Mouse (Mus musculus) B cell, adult 67 days (primary cell): ENCODE measurements around the gene Cops6. TPM values are rescaled to one million over a fixed set of nuclear protein-coding genes. Genes with fewer than 3 reads are reported as not detected.

Experiments
- total RNA-seq, 2 experiments: library from RNA; stranded (reverse); gene quantifications; 4 replicates each; pipeline ENCODE4 v1.2.4; 2023

Cops6 gene
- total RNA-seq = 10 to 100 TPM; 51.4 to 60.2 TPM

GRCm38 (mm10) chr5:138160842-138161665, at the start of gene Cops6:
Gene Cops6 (plus strand): TSS chr5:138161071.

GRCm38 (mm10) chr5:138116255-138117198, 44.3 kb upstream of the Cops6 start, which contains the start of gene Zscan21:
Gene Zscan21 (plus strand): TSS chr5:138116903.

GRCm38 (mm10) chr5:138155443-138155976, 5.4 kb upstream of the Cops6 start, which contains the start of gene Zfp113:
Gene Zfp113 (minus strand): TSS chr5:138155744.

GRCm38 (mm10) chr5:138171695-138172491, 11.0 kb downstream of the Cops6 start, which contains the start of the genes Ap4m1 and Mcm7:
Gene Ap4m1 (plus strand): TSS chr5:138172002.
Gene Mcm7 (minus strand): TSS chr5:138172422.

GRCm38 (mm10) chr5:138186950-138187638, 26.2 kb downstream of the Cops6 start, which contains the start of the genes Taf6 and Cnpy4:
Gene Taf6 (minus strand): TSS chr5:138187451.
Gene Cnpy4 (plus strand): TSS chr5:138187485.

GRCm38 (mm10) chr5:138193771-138194727, 33.2 kb downstream of the Cops6 start, which contains the start of gene Mblac1:
Gene Mblac1 (plus strand): TSS chr5:138194314.

Other genes starting within 250 kb of the Cops6 start
- gene Cyp3a13, start 239.5 kb upstream of the Cops6 start, total RNA-seq = not detected
- gene Gjc3, start 198.0 kb upstream of the Cops6 start, total RNA-seq = not detected
- gene Azgp1, start 179.6 kb upstream of the Cops6 start, total RNA-seq = not detected
- not detected for gene Smok3a, start 139.8 kb upstream of the Cops6 start, total RNA-seq
- gene Smok3b, start 139.6 kb upstream of the Cops6 start, total RNA-seq = not detected
- gene Smok3c, start 107.9 kb upstream of the Cops6 start, total RNA-seq = not detected
- 10 to 100 TPM; 16.3 to 21.6 TPM for gene Zkscan1, start 76.0 kb upstream of the Cops6 start, total RNA-seq
- 10 to 100 TPM; 10.1 to 14.2 TPM for gene Zscan21, start 44.2 kb upstream of the Cops6 start, total RNA-seq
- 10 to 100 TPM in 1 of 2 experiments, 1 to 10 TPM in 1; 9.9 to 13.8 TPM for gene Zfp113, start 5.3 kb upstream of the Cops6 start, total RNA-seq
- gene Ap4m1, start 10.9 kb downstream of the Cops6 start, total RNA-seq = 10 to 100 TPM; 34.1 to 40.9 TPM
- gene Mcm7, start 11.4 kb downstream of the Cops6 start, total RNA-seq = 10 to 100 TPM; 56.1 to 60.8 TPM
- gene Taf6, start 26.4 kb downstream of the Cops6 start, total RNA-seq = 10 to 100 TPM; 34.8 to 37.7 TPM
- gene Cnpy4, start 26.4 kb downstream of the Cops6 start, total RNA-seq = 10 to 100 TPM; 15.8 to 21.7 TPM
- 1 to 10 TPM; 1.6 to 2.4 TPM for gene Mblac1, start 33.2 kb downstream of the Cops6 start, total RNA-seq
- under 1 TPM in 1 of 2 experiments, not detected in 1; 0.23 TPM for gene Nxpe5, start 64.8 kb downstream of the Cops6 start, total RNA-seq
- gene Lamtor4, start 94.4 kb downstream of the Cops6 start, total RNA-seq = 10 to 100 TPM; 41.9 to 45.1 TPM
- gene BC037034, start 103.0 kb downstream of the Cops6 start, total RNA-seq = 10 to 100 TPM; 64.9 to 65.9 TPM
- not detected for gene Gal3st4, start 111.8 kb downstream of the Cops6 start, total RNA-seq
- gene Gm43720, start 118.9 kb downstream of the Cops6 start, total RNA-seq = not detected
- gene Gpc2, start 118.9 kb downstream of the Cops6 start, total RNA-seq = 1 to 10 TPM; 2.9 to 4.0 TPM
- not detected for gene Stag3, start 119.2 kb downstream of the Cops6 start, total RNA-seq
- 1 to 10 TPM in 1 of 2 experiments, not detected in 1; 1.0 TPM for gene Pvrig, start 180.9 kb downstream of the Cops6 start, total RNA-seq